Mouse (Mus musculus): ENCODE results near the gene Cyp8b1.

Cyp8b1 gene

GRCm38 (mm10) chr9:121912786-121913185, 3.3 kb downstream of the Cyp8b1 start:
- Histone ChIP-seq H3K27me3 (ENCODE audit: insufficient read depth, low read length) (peaks cover 59% of the 10 kb centered on the region), H3K4me3 (replicated peaks; ENCODE audit: low read length) (no peak overlapping the region), H3K4me1 (replicated peaks; ENCODE audit: low read depth, low read length) (peaks cover 1% of the 10 kb centered on the region), H3K9me3 (ENCODE audit: low read length) (no peaks in the 10 kb centered on the region), H3K36me3 (ENCODE audit: insufficient read depth, low read length) (no peaks in the 10 kb centered on the region)
- TF ChIP-seq POU5F1 (IDR thresholded peaks at IDR 0.05; ENCODE audit: borderline replicate concordance, low read length) (no peak), NANOG (IDR thresholded peaks at IDR 0.05; ENCODE audit: borderline replicate concordance, low read length) (no peak), CTCF (conservative IDR thresholded peaks at IDR 0.05; ENCODE audit: low read length) (no peak)

- peaks cover 9% of the 10 kb centered on the region; the same call in 1 of the 2 replicates for H3K4me1 ChIP-seq (replicated peaks; ENCODE audit: low read depth, low read length)
- H3K36me3 ChIP-seq (ENCODE audit: insufficient read depth, low read length): no peaks in the 10 kb centered on the region
- TF ChIP-seq POU5F1 (IDR thresholded peaks at IDR 0.05; ENCODE audit: borderline replicate concordance, low read length): no peak
- TF ChIP-seq NANOG (IDR thresholded peaks at IDR 0.05; ENCODE audit: borderline replicate concordance, low read length): no peak
- no peak for TF ChIP-seq CTCF (conservative IDR thresholded peaks at IDR 0.05; ENCODE audit: low read length)
- H3K9me3 ChIP-seq (ENCODE audit: low read length): no peaks in the 10 kb centered on the region
- H3K27me3 ChIP-seq (ENCODE audit: insufficient read depth, low read length): peaks cover 59% of the 10 kb centered on the region
- no peak overlapping the region for H3K4me3 ChIP-seq (replicated peaks; ENCODE audit: low read length)
Measured at GRCm38 (mm10) chr9:121911196-121911595, 4.9 kb downstream of the Cyp8b1 start.

GRCm38 (mm10) chr9:121909635-121910034, 6.5 kb downstream of the Cyp8b1 start:
- Histone ChIP-seq H3K4me1 (replicated peaks; ENCODE audit: low read depth, low read length) (peaks cover 9% of the 10 kb centered on the region; the same call in 1 of the 2 replicates), H3K36me3 (ENCODE audit: insufficient read depth, low read length) (no peaks in the 10 kb centered on the region), H3K27me3 (ENCODE audit: insufficient read depth, low read length) (peaks cover 44% of the 10 kb centered on the region), H3K9me3 (ENCODE audit: low read length) (no peaks in the 10 kb centered on the region), H3K4me3 (replicated peaks; ENCODE audit: low read length) (no peak overlapping the region)
- TF ChIP-seq CTCF (conservative IDR thresholded peaks at IDR 0.05; ENCODE audit: low read length): no peak
- TF ChIP-seq POU5F1 (IDR thresholded peaks at IDR 0.05; ENCODE audit: borderline replicate concordance, low read length): no peak
- no peak for TF ChIP-seq NANOG (IDR thresholded peaks at IDR 0.05; ENCODE audit: borderline replicate concordance, low read length)

- no peak for TF ChIP-seq NANOG (IDR thresholded peaks at IDR 0.05; ENCODE audit: borderline replicate concordance, low read length)
- no peak for TF ChIP-seq CTCF (conservative IDR thresholded peaks at IDR 0.05; ENCODE audit: low read length)
- TF ChIP-seq POU5F1 (IDR thresholded peaks at IDR 0.05; ENCODE audit: borderline replicate concordance, low read length): no peak
- Histone ChIP-seq H3K36me3 (ENCODE audit: insufficient read depth, low read length) (no peaks in the 10 kb centered on the region), H3K9me3 (ENCODE audit: low read length) (no peaks in the 10 kb centered on the region), H3K4me3 (replicated peaks; ENCODE audit: low read length) (no peak overlapping the region), H3K27me3 (ENCODE audit: insufficient read depth, low read length) (peaks cover 31% of the 10 kb centered on the region), H3K4me1 (replicated peaks; ENCODE audit: low read depth, low read length) (peaks cover 9% of the 10 kb centered on the region; the same call in 1 of the 2 replicates)
Measured at GRCm38 (mm10) chr9:121908321-121908720, 7.8 kb downstream of the Cyp8b1 start.

GRCm38 (mm10) chr9:121907356-121908070, 8.6 kb downstream of the Cyp8b1 start:
- H3K36me3 ChIP-seq (ENCODE audit: insufficient read depth, low read length): no peaks in the 10 kb centered on the region
- TF ChIP-seq CTCF (conservative IDR thresholded peaks at IDR 0.05; ENCODE audit: low read length) (no peak), NANOG (IDR thresholded peaks at IDR 0.05; ENCODE audit: borderline replicate concordance, low read length) (no peak), POU5F1 (IDR thresholded peaks at IDR 0.05; ENCODE audit: borderline replicate concordance, low read length) (no peak)
- H3K4me3 ChIP-seq (replicated peaks; ENCODE audit: low read length): no peak overlapping the region
- H3K9me3 ChIP-seq (ENCODE audit: low read length): no peaks in the 10 kb centered on the region
- peaks cover 25% of the 10 kb centered on the region for H3K27me3 ChIP-seq (ENCODE audit: insufficient read depth, low read length)
- H3K4me1 ChIP-seq (replicated peaks; ENCODE audit: low read depth, low read length): peaks cover 9% of the 10 kb centered on the region; the same call in 1 of the 2 replicates

- H3K9me3 ChIP-seq (ENCODE audit: low read length): no peaks in the 10 kb centered on the region
- no peak overlapping the region for H3K4me3 ChIP-seq (replicated peaks; ENCODE audit: low read length)
- TF ChIP-seq NANOG (IDR thresholded peaks at IDR 0.05; ENCODE audit: borderline replicate concordance, low read length): no peak
- H3K4me1 ChIP-seq (replicated peaks; ENCODE audit: low read depth, low read length): peaks cover 9% of the 10 kb centered on the region; the same call in 1 of the 2 replicates
- H3K36me3 ChIP-seq (ENCODE audit: insufficient read depth, low read length): no peaks in the 10 kb centered on the region
- peaks cover 25% of the 10 kb centered on the region for H3K27me3 ChIP-seq (ENCODE audit: insufficient read depth, low read length)
Measured at GRCm38 (mm10) chr9:121906456-121906855, 9.6 kb downstream of the Cyp8b1 start.

- Histone ChIP-seq H3K4me1 (replicated peaks; ENCODE audit: low read depth, low read length) (peaks cover 9% of the 10 kb centered on the region; the same call in 1 of the 2 replicates), H3K27me3 (ENCODE audit: insufficient read depth, low read length) (peaks cover 24% of the 10 kb centered on the region), H3K4me3 (replicated peaks; ENCODE audit: low read length) (no peak overlapping the region), H3K36me3 (ENCODE audit: insufficient read depth, low read length) (no peaks in the 10 kb centered on the region), H3K9me3 (ENCODE audit: low read length) (no peaks in the 10 kb centered on the region)
- TF ChIP-seq NANOG (IDR thresholded peaks at IDR 0.05; ENCODE audit: borderline replicate concordance, low read length) (no peak), CTCF (conservative IDR thresholded peaks at IDR 0.05; ENCODE audit: low read length) (no peak), POU5F1 (IDR thresholded peaks at IDR 0.05; ENCODE audit: borderline replicate concordance, low read length) (no peak)
Measured at GRCm38 (mm10) chr9:121905556-121906185, 10.4 kb downstream of the Cyp8b1 start.

- Histone ChIP-seq H3K4me1 (replicated peaks; ENCODE audit: low read depth, low read length) (peaks cover 9% of the 10 kb centered on the region; the same call in 1 of the 2 replicates), H3K36me3 (ENCODE audit: insufficient read depth, low read length) (no peaks in the 10 kb centered on the region)
Measured at GRCm38 (mm10) chr9:121904946-121905345, 11.2 kb downstream of the Cyp8b1 start.

More at GRCm38 (mm10) chr9:121904946-121905345, 11.2 kb downstream of the Cyp8b1 start:
- H3K27me3 ChIP-seq (ENCODE audit: insufficient read depth, low read length): peaks cover 20% of the 10 kb centered on the region
- H3K9me3 ChIP-seq (ENCODE audit: low read length): no peaks in the 10 kb centered on the region
- H3K4me3 ChIP-seq (replicated peaks; ENCODE audit: low read length): no peak overlapping the region
- TF ChIP-seq POU5F1 (IDR thresholded peaks at IDR 0.05; ENCODE audit: borderline replicate concordance, low read length): no peak
- no peak for TF ChIP-seq NANOG (IDR thresholded peaks at IDR 0.05; ENCODE audit: borderline replicate concordance, low read length)
- TF ChIP-seq CTCF (conservative IDR thresholded peaks at IDR 0.05; ENCODE audit: low read length): no peak

All from E14TG2a.4 (cell line).